Mouse (Mus musculus) erythroblast, embryonic 14.5 days (primary cell): ENCODE measurements at regions not wholly inside any gene's neighbourhood (a gene's known extent, or its start where the extent isn't known, plus 50 kb on each side); places are given as distances from the start of the nearest gene placed in this dataset.

Source experiments
- H3K27me3 ChIP-seq: 2 replicates; pipeline ENCODE4 v1.6.1; 2012; ENCODE audit warnings: inconsistent platforms; ENCODE audit not compliant: control insufficient read depth
- H3K36me3 ChIP-seq: 2 replicates; pipeline ENCODE4 v1.6.1; 2012; ENCODE audit warnings: mild to moderate bottlenecking, inconsistent platforms; ENCODE audit not compliant: control insufficient read depth
- H3K4me1 ChIP-seq: 2 replicates; pipeline ENCODE4 v1.6.1; 2012; ENCODE audit warnings: inconsistent platforms; ENCODE audit not compliant: control insufficient read depth
- H3K4me3 ChIP-seq: replicated peaks from 2 replicates; pipeline ENCODE3; 2012; ENCODE audit warnings: moderate library complexity, mild to moderate bottlenecking, inconsistent platforms
- H3K9me3 ChIP-seq: 2 replicates; pipeline ENCODE4 v1.6.1; 2012; ENCODE audit warnings: low read length, inconsistent platforms, mixed read lengths; ENCODE audit not compliant: control insufficient read depth
- GATA1 ChIP-seq: IDR thresholded peaks from 2 replicates; pipeline ENCODE4 v1.6.1; 2012; ENCODE audit warnings: low read length, inconsistent platforms, mixed read lengths
- TAL1 ChIP-seq: IDR thresholded peaks from 3 replicates; pipeline ENCODE4 v1.6.1; 2012; ENCODE audit warnings: low read length, inconsistent platforms, mixed read lengths

DNA sequence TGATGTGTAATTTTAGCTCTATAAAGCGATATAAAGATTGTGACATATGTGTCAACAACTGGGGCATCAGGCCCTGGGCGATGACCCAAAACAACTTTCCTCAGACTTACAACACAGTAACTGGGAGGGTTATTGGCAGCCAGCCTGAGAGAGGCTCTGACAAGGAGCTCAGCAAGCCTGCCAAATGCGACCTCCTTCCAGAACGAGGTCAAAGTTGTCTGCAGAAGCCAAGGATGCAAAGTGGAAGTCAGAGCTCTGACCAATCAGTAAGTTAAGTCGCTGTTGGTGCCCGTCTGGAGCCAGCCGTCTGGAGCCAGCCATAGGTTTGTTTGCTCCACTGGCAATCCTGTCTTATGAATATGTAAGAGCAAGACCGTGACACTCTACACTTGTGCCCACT is 216.0 kb upstream of the Nfe2l3 start:
- Histone ChIP-seq H3K4me1 (no peaks in the 10 kb centered on the region), H3K9me3 (no peaks in the 10 kb centered on the region), H3K27me3 (no peaks in the 10 kb centered on the region), H3K4me3 (no peak overlapping the region), H3K36me3 (no peaks in the 10 kb centered on the region)
- no peak for TF ChIP-seq GATA1
- no peak for TF ChIP-seq TAL1

GRCm38 (mm10) chr6:51219691-51220090 is 212.8 kb upstream of the Nfe2l3 start:
- no peak overlapping the region for H3K4me3 ChIP-seq
- H3K36me3 ChIP-seq: no peaks in the 10 kb centered on the region
- H3K4me1 ChIP-seq: no peaks in the 10 kb centered on the region
- no peaks in the 10 kb centered on the region for H3K9me3 ChIP-seq
- H3K27me3 ChIP-seq: no peaks in the 10 kb centered on the region
- TF ChIP-seq GATA1: no peak
- no peak for TF ChIP-seq TAL1

GRCm38 (mm10) chr6:51220778-51221177 is 211.7 kb upstream of the Nfe2l3 start:
- Histone ChIP-seq H3K4me1 (no peaks in the 10 kb centered on the region), H3K4me3 (no peak overlapping the region), H3K27me3 (no peaks in the 10 kb centered on the region), H3K36me3 (no peaks in the 10 kb centered on the region), H3K9me3 (no peaks in the 10 kb centered on the region)
- no peak for TF ChIP-seq GATA1
- TF ChIP-seq TAL1: no peak

DNA sequence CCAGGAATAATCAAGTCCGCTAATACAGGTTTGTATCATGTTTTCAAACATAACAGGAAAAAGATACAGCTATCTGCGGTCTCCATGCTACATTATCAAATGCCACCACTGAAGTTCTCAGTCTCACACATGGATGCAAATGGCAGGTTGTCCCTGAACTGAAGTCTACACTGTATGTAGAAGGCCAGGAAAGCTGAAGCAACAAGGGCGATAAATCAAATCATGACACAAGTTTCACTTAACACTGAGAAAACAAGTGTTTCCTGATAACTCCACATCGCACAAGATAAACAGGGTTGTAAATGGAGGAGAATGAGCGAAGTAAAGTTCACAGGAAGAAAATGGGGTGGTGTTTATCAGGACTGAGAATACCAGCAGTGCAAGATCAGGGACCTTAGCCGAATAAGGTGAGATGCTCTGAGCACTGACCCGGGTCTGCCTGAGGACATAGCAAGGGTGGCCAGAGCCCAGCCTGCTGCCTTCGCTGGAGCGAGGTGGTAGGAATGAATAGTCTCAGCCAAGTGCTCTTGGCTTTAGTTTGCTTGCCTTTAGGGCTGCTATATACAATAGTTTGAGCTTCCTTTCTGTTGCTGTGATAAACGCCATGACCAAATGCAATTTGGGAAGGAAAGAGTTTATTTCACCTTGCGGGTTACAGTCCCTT is 196.3 kb upstream of the Nfe2l3 start:
- H3K27me3 ChIP-seq: no peaks in the 10 kb centered on the region
- peaks cover 2% of the 10 kb centered on the region; the same call in 1 of the 2 replicates for H3K9me3 ChIP-seq
- no peak for TF ChIP-seq GATA1
- no peak for TF ChIP-seq TAL1
- no peaks in the 10 kb centered on the region for H3K4me1 ChIP-seq
- no peaks in the 10 kb centered on the region for H3K36me3 ChIP-seq
- H3K4me3 ChIP-seq: no peak overlapping the region

GRCm38 (mm10) chr6:51240039-51240438 is 192.4 kb upstream of the Nfe2l3 start:
- Histone ChIP-seq H3K9me3 (peaks cover 5% of the 10 kb centered on the region; the same call in 1 of the 2 replicates), H3K4me1 (no peaks in the 10 kb centered on the region), H3K4me3 (no peak overlapping the region), H3K27me3 (no peaks in the 10 kb centered on the region), H3K36me3 (no peaks in the 10 kb centered on the region)
- TF ChIP-seq GATA1 (no peak), TAL1 (no peak)

DNA sequence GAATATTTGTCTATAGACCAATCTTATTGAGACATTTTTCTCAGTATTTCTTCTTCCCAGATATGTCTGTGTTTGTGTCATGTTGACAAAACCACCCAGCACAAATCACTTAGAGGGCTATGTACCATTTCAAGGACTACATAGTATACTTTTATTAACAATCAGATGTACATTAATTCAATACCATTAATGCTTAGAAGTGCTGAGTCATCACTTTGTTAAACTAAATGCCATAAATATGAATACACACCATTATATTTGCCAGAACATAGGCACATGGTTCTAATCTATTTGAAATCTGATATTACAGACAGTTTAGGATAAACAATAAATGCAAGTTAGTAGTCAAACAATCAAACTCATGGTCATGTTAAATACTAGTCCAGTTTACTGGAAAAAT is 182.2 kb upstream of the Nfe2l3 start:
- Histone ChIP-seq H3K27me3 (no peaks in the 10 kb centered on the region), H3K4me3 (no peak overlapping the region), H3K9me3 (no peaks in the 10 kb centered on the region), H3K36me3 (no peaks in the 10 kb centered on the region), H3K4me1 (no peaks in the 10 kb centered on the region)
- no peak for TF ChIP-seq TAL1
- no peak for TF ChIP-seq GATA1

DNA sequence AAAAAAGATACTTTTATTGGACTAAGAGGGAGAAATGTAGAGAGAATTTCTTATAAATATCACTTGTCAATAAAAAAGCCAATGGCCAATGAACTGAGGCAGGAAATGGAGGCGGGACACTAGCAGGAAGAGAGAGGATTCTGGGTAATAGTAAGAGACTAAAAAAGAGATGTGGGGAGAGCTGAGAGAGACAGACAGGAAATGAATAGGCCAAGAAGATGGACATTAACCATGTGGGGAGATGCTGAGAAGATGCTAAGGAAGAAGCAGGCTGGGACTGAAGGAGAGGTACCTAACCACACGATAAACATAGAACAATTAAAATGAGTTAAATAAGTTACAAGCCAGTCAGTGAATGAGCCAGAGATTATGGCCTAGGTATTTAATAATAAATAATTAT is 181.0 kb upstream of the Nfe2l3 start:
- TF ChIP-seq TAL1 (no peak), GATA1 (no peak)
- Histone ChIP-seq H3K27me3 (no peaks in the 10 kb centered on the region), H3K4me1 (no peaks in the 10 kb centered on the region), H3K36me3 (no peaks in the 10 kb centered on the region), H3K9me3 (no peaks in the 10 kb centered on the region), H3K4me3 (no peak overlapping the region)

DNA sequence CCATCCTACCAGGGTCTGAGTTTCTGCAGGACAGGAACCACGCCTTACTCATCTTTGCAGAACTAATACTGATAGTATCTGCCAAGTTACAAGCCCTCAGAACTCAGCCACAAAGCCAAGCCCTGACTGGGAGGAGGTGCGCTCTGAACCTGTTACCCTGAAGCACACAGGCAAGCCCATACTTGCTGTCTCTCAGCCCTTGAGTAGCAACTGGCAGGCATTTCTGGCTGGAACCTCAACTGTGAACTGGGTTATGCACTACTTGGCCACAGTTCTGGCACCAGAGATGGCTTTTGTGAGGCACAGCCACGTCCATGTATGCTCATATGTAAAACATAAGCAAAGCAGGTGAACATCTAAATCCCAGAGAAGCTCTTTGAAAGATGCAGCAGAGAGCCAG is 179.7 kb upstream of the Nfe2l3 start:
- TF ChIP-seq GATA1 (no peak), TAL1 (no peak)
- Histone ChIP-seq H3K9me3 (no peaks in the 10 kb centered on the region), H3K36me3 (no peaks in the 10 kb centered on the region), H3K27me3 (no peaks in the 10 kb centered on the region), H3K4me3 (no peak overlapping the region), H3K4me1 (no peaks in the 10 kb centered on the region)

- peaks cover 10% of the 10 kb centered on the region; the same call in 1 of the 2 replicates for H3K9me3 ChIP-seq
- H3K4me1 ChIP-seq: no peaks in the 10 kb centered on the region
- H3K36me3 ChIP-seq: no peaks in the 10 kb centered on the region
- H3K27me3 ChIP-seq: no peaks in the 10 kb centered on the region
- no peak overlapping the region for H3K4me3 ChIP-seq
- TF ChIP-seq GATA1: no peak
- TF ChIP-seq TAL1: no peak
Observed at GRCm38 (mm10) chr6:51256631-51257030, 175.8 kb upstream of the Nfe2l3 start.

- no peaks in the 10 kb centered on the region for H3K36me3 ChIP-seq
- H3K9me3 ChIP-seq: peaks cover 10% of the 10 kb centered on the region; the same call in 1 of the 2 replicates
- TF ChIP-seq TAL1: no peak
- TF ChIP-seq GATA1: no peak
- H3K4me1 ChIP-seq: no peaks in the 10 kb centered on the region
- H3K27me3 ChIP-seq: no peaks in the 10 kb centered on the region
- no peak overlapping the region for H3K4me3 ChIP-seq
Observed at GRCm38 (mm10) chr6:51257524-51257923, 174.9 kb upstream of the Nfe2l3 start.
